Mouse (Mus musculus) layer of hippocampus, postnatal 14 days (tissue): ENCODE measurements around the gene Shisa2. TPM values are rescaled to one million over a fixed set of nuclear protein-coding genes. Genes with fewer than 3 reads are reported as not detected.

Experiments used
- total RNA-seq, 2 experiments: library from RNA; stranded (reverse); gene quantifications; 2 replicates each; pipeline ENCODE4 v1.2.3; 2021

Shisa2 gene
- total RNA-seq, 2 experiments from 2014 or later, result 3.1 to 5.1 TPM

Other genes starting within 250 kb of the Shisa2 start
- under 1 TPM; 0.62 to 0.74 TPM for gene Phf11c, start 229.9 kb upstream of the Shisa2 start, total RNA-seq
- gene Setdb2, start 184.4 kb upstream of the Shisa2 start, total RNA-seq, result 1 to 10 TPM; 6.7 to 7.1 TPM
- 10 to 100 TPM; 18.3 to 33.8 TPM for gene Cab39l, start 184.3 kb upstream of the Shisa2 start, total RNA-seq
- 10 to 100 TPM; 51.1 to 60.0 TPM for gene Cdadc1, start 27.3 kb upstream of the Shisa2 start, total RNA-seq